Mouse (Mus musculus) neural tube, embryonic 11.5 days (tissue): ENCODE measurements around the gene Nadk. TPM values are rescaled to one million over a fixed set of nuclear protein-coding genes. Genes with fewer than 3 reads are reported as not detected.
"Not testable (repeated sequence)": the region's sequence is repeated elsewhere in the genome, so short reads cannot be mapped to it uniquely, and the experiment has no call there.

Experiments
- ATAC-seq: fragments of 200-750 bp; cut with Nextera tagmentation; 2 replicates; pipeline ENCODE4 v1.8.0; 2017; ENCODE audit warnings: moderate number of reproducible peaks, mild to moderate bottlenecking, moderate TSS enrichment, moderate library complexity; ENCODE audit not compliant: insufficient read depth, low FRiP score, low TSS enrichment
- DNase-seq: peaks from one replicate; pipeline ENCODE4 v3.0.0-alpha.2; 2015; ENCODE audit warnings: low spot score
- H3K27ac ChIP-seq: fragments of 300-500 bp; sonication (generic); 2 replicates; pipeline ENCODE4 v1.5.1; 2014; ENCODE audit warnings: low read depth, mild to moderate bottlenecking, low read length
- H3K27me3 ChIP-seq: fragments of 300-500 bp; sonication (generic); 2 replicates; pipeline ENCODE4 v1.6.1; 2014; ENCODE audit warnings: mild to moderate bottlenecking, low read length, mixed read lengths; ENCODE audit not compliant: control insufficient read depth, insufficient read depth
- H3K36me3 ChIP-seq: fragments of 300-500 bp; sonication (generic); 2 replicates; pipeline ENCODE4 v1.6.1; 2014; ENCODE audit warnings: mild to moderate bottlenecking, low read length, moderate library complexity, mixed read lengths; ENCODE audit not compliant: control insufficient read depth, insufficient read depth
- H3K4me1 ChIP-seq: fragments of 300-500 bp; sonication (generic); 2 replicates; pipeline ENCODE4 v1.6.1; 2014; ENCODE audit warnings: low read length, mixed read lengths; ENCODE audit not compliant: control insufficient read depth, insufficient read depth
- H3K4me2 ChIP-seq: fragments of 300-500 bp; sonication (generic); 2 replicates; pipeline ENCODE4 v1.6.1; 2014; ENCODE audit warnings: low read depth, mild to moderate bottlenecking, moderate library complexity
- H3K4me3 ChIP-seq: fragments of 300-500 bp; sonication (generic); 2 replicates; pipeline ENCODE4 v1.5.1; 2014; ENCODE audit warnings: low read depth, low read length
- H3K9ac ChIP-seq: fragments of 300-500 bp; sonication (generic); 2 replicates; pipeline ENCODE4 v1.6.1; 2014; ENCODE audit warnings: mild to moderate bottlenecking, low read length
- H3K9me3 ChIP-seq: fragments of 300-500 bp; sonication (generic); 2 replicates; pipeline ENCODE4 v1.6.1; 2016; ENCODE audit warnings: low read length; ENCODE audit not compliant: control insufficient read depth
- WGBS: fragments of 180-500 bp; shearing (Covaris S2); extraction: QIAGEN DNeasy Blood & Tissue Kit; methylation state at CpG from one replicate; pipeline ENCODE4 v1.1.7; 2014; 5-methylcytosine and 5-hydroxymethylcytosine counted together
- polyA plus RNA-seq: library from polyadenylated mRNA; unstranded; fragments of >200 nt; fragmentation: Nextera tagmentation; extraction: Ambion mirVana; gene quantifications from 2 replicates; pipeline ENCODE4 v1.2.1, GENCODE M21; 2014

Gene Nadk
- polyA plus RNA-seq, 1 experiment from 2014 or later = 110 TPM

DNA sequence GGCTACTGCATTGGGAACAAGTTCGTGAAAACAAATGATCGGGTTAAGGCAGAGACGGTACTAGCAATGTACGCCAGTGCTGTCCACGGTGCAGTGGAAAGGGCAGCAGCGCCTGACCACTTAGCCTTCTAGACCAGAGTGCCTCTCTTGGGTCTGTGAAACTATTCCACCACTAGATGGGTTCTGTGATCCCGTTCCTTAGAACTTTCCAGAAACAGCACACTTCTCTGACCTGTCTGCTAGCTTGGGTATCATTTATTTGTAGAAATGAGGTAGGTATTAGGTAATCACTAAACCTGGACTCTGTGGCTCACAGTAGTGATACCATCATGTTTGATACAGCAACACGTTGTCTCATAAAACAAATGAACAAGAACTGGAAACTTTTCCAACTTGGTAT lies 4.4 kb downstream of the Nadk start:
- Histone ChIP-seq H3K27ac (no peak overlapping the region), H3K4me2 (no peak overlapping the region), H3K27me3 (no peaks in the 10 kb centered on the region), H3K9ac (no peak overlapping the region), H3K4me3 (no peak overlapping the region), H3K4me1 (peaks cover 15% of the 10 kb centered on the region), H3K9me3 (no peaks in the 10 kb centered on the region), H3K36me3 (no peaks in the 10 kb centered on the region)
- ATAC-seq (no peak), DNase-seq (no peak)
- 74% methylated on average over 8 of the region's 8 CpGs for WGBS

DNA sequence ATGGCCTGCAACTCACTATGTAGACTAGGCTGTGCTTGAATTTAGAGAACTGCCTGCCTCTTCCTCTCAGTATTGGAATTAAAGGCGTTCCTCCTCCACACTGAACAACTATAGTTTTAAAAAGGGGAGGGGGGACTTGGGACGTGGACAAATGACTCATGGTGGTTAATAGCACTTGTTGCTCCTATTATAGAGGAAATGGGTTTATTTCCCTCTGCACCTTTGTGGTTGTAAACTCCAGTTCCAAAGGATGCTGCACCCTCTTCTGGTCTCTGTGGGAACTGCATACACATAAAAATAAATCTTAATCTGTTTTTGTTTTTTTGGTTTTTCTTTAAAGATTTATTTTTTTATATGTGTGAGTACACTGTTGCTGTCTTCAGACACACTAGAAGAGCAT lies 6.0 kb downstream of the Nadk start:
- Histone ChIP-seq H3K9me3 (no peaks in the 10 kb centered on the region), H3K9ac (no peak overlapping the region), H3K4me2 (no peak overlapping the region), H3K27me3 (no peaks in the 10 kb centered on the region), H3K27ac (no peak overlapping the region), H3K36me3 (no peaks in the 10 kb centered on the region), H3K4me3 (no peak overlapping the region), H3K4me1 (peaks cover 10% of the 10 kb centered on the region)
- DNase-seq = no peak
- WGBS = 13% methylated on average over 2 of the region's 2 CpGs
- no peak for ATAC-seq

DNA sequence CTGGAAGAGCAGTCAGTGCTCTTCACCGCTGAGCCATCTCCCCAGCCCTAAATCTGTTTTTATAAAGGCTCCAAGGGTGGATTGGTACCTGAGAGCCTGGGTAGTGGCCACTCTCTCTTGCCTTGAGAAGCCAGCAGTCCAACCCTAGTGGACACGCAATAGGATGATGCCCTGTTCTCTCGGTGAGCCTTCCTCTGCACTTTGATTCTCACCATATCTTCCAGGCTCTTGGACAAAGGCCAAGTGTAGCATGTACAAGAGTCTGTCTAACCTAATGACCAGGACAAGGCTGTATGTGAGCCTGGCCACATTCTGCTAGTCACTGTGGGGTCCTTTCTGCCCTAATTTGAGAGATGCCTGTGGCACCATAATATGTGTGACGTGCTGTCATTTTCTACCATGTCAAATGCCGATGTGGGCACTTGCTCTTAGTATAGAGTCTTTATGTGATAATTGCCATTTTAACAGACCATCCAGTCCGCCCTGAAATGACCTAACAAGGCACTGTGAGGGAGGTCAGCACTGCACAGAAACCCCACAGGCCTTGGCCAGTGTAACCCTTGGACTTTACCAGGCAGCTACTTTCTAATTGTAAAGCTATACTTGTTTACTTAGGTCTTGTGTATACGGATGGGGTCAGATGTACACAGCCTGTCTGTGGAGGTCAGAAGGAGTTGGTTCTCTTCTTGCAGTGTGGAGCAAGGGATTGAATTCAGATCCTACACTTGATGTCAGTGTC lies 6.6 kb downstream of the Nadk start:
- H3K27me3 ChIP-seq = no peaks in the 10 kb centered on the region
- H3K9me3 ChIP-seq = no peaks in the 10 kb centered on the region
- H3K27ac ChIP-seq = no peak overlapping the region
- 89% methylated on average over 7 of the region's 7 CpGs for WGBS
- H3K4me3 ChIP-seq = no peak overlapping the region
- no peak for ATAC-seq
- no peak overlapping the region for H3K9ac ChIP-seq
- DNase-seq = no peak
- peaks cover 10% of the 10 kb centered on the region for H3K4me1 ChIP-seq
- H3K4me2 ChIP-seq = no peak overlapping the region
- no peaks in the 10 kb centered on the region for H3K36me3 ChIP-seq

DNA sequence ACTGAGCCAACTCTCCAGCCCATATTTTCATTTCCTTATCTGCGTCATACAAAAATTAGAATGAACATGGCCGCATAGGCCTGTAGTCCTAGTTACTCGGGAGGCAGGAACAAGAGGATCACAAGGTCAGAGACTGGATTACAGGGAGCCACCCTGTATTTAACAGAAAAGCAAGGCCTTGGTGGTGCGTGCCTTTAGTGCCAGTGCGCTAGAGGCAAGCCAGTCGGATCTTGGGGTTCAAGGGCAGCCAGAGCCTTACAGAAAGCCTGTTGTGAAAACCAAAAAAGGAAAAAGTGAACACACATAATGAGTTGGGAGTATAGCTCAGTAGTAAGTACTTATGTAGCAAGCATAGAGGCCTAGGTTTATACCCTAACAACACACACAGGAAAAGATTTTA lies 7.6 kb downstream of the Nadk start:
- H3K4me2 ChIP-seq = no peak overlapping the region
- no peaks in the 10 kb centered on the region for H3K9me3 ChIP-seq
- peaks cover 5% of the 10 kb centered on the region for H3K4me1 ChIP-seq
- H3K27ac ChIP-seq = no peak overlapping the region
- ATAC-seq = no peak
- 97% methylated on average over 6 of the region's 6 CpGs for WGBS
- no peak for DNase-seq
- no peaks in the 10 kb centered on the region for H3K27me3 ChIP-seq
- H3K4me3 ChIP-seq = no peak overlapping the region
- no peaks in the 10 kb centered on the region for H3K36me3 ChIP-seq
- no peak overlapping the region for H3K9ac ChIP-seq

DNA sequence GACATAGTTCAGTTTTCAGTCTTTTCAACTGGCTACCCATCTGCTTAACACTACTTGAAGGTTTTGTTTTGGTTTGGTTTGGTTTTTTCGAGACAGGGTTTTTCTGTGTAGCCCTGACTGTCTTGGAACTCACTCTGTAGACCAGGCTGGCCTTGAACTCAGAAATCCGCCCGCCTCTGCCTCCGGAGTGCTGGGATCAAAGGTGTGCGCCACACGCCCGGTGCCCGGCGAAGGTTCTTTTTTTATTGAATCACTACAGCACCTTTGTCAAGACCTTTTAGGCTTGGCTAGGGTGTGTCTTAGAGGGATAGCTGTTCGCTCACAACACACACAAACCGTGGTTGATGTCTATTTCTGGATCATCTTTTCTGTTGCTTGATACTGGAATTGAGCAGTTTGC lies 8.1 kb downstream of the Nadk start:
- H3K4me1 ChIP-seq, ATAC-seq, H3K27me3 ChIP-seq, H3K36me3 ChIP-seq, H3K4me3 ChIP-seq, H3K9ac ChIP-seq, H3K4me2 ChIP-seq, H3K27ac ChIP-seq, DNase-seq, H3K9me3 ChIP-seq: not testable (repeated sequence)
- WGBS = 94% methylated on average over 11 of the region's 11 CpGs

DNA sequence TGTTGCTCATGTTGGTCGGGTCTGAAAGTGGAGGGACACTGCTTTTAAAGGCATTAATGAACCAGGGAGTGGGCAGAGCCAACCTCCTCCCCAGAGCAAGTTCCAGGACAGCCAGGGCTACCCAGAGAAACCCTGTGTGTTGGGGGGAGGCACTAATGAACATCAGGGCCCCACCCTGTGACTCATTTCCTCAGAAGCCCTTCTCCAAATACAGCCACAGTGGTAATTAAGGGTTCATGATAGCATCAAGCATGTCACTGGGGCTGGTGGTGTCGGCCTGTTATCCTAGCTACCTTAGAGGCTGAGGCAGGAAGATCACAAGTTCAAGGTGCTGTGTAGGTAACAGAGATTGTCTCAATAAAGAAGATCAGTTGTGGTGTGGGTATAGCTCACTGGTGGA lies 9.3 kb downstream of the Nadk start:
- Histone ChIP-seq H3K9ac (no peak overlapping the region), H3K36me3 (no peaks in the 10 kb centered on the region), H3K4me3 (no peak overlapping the region), H3K4me2 (no peak overlapping the region), H3K27ac (no peak overlapping the region), H3K27me3 (no peaks in the 10 kb centered on the region), H3K9me3 (no peaks in the 10 kb centered on the region), H3K4me1 (no peaks in the 10 kb centered on the region)
- no peak for DNase-seq
- 88% methylated on average over 2 of the region's 2 CpGs for WGBS
- no peak for ATAC-seq

DNA sequence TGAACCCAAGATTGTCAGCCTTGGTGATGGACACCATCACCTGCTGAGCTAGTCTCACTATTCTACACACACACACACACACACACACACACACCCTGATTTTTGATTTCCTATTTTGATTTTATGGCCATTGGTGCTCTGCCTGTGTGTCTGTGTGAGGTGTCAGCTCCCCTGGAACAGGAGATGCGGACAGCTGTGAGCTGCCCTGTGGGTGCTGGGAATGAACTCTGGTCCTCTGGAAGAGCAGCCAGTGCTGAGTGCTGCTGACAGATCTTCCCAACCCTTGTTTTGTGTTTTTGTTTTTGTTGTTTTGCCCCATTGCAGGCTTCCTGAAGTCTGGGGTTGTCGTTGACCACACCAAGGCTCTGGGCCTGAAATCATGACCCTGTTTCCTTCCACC lies 11.0 kb downstream of the Nadk start:
- no peak overlapping the region for H3K4me2 ChIP-seq
- no peak overlapping the region for H3K9ac ChIP-seq
- H3K4me1 ChIP-seq = no peaks in the 10 kb centered on the region
- H3K36me3 ChIP-seq = no peaks in the 10 kb centered on the region; the same call in 1 of the 2 replicates
- H3K4me3 ChIP-seq = no peak overlapping the region
- ATAC-seq (no peak), DNase-seq (no peak)
- H3K27me3 ChIP-seq = no peaks in the 10 kb centered on the region
- WGBS = 96% methylated on average over 2 of the region's 2 CpGs
- H3K9me3 ChIP-seq = no peaks in the 10 kb centered on the region
- no peak overlapping the region for H3K27ac ChIP-seq

DNA sequence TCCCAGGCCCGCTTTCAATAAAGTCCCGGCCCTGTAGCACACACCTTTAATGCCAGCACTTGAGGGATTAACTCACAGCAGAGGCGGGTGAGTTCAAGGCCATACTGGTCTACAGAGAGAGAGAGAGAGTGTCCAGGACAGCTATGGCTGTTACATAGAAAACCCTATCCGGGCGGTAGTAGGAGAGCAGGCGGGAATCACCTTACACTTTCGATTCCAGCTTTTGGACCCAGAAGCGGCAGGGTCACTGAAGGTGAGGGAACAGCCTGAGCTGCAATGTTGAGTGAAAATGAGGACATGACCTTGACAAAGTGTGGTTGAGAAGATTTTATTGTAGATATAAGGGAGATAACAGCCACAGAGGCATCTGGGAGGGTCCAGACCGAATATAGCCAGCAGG lies 11.7 kb downstream of the Nadk start:
- Histone ChIP-seq H3K4me3 (no peak overlapping the region), H3K4me1 (no peaks in the 10 kb centered on the region), H3K4me2 (no peak overlapping the region), H3K27ac (no peak overlapping the region), H3K9me3 (no peaks in the 10 kb centered on the region), H3K9ac (no peak overlapping the region), H3K27me3 (no peaks in the 10 kb centered on the region), H3K36me3 (no peaks in the 10 kb centered on the region; the same call in 1 of the 2 replicates)
- ATAC-seq = no peak
- WGBS = 96% methylated on average over 9 of the region's 9 CpGs
- DNase-seq = no peak

DNA sequence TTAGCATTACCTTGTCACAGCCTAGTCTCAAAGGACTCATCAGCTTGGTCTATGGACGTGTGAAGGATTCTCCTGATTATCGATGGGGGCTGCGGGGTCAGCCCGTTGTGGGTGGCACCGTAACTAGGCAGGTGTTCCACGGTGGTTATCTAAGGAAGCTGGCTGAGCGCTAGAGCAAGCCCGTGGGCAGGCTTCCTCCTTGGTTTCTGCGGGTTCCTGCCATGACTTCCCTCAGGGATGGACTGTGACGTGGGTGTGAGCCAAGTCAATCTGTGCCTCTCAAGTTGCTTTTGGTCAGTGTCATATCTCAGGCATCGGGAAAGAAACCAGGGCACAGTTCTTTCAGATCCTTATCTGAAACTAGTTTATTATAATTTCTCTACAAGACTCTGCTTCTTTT lies 12.8 kb downstream of the Nadk start:
- Histone ChIP-seq H3K9ac (no peak overlapping the region), H3K9me3 (no peaks in the 10 kb centered on the region), H3K27ac (no peak overlapping the region), H3K27me3 (no peaks in the 10 kb centered on the region), H3K4me3 (no peak overlapping the region), H3K4me1 (no peaks in the 10 kb centered on the region), H3K4me2 (no peak overlapping the region), H3K36me3 (no peaks in the 10 kb centered on the region; the same call in 1 of the 2 replicates)
- ATAC-seq (no peak), DNase-seq (no peak)
- 88% methylated on average over 11 of the region's 11 CpGs for WGBS
